Mouse (Mus musculus) left cerebral cortex, adult 8-10 months (tissue): ENCODE measurements around the gene M1ap. TPM values are rescaled to one million over a fixed set of nuclear protein-coding genes. Genes with fewer than 3 reads are reported as not detected.

Source experiments
- DNase-seq, 2 experiments: peaks; one replicate each; pipeline ENCODE4 v3.0.0; 2022; ENCODE audit warnings: low spot score in 2 of 2
- microRNA-seq, 2 experiments: library from miRNA; unstranded; fragments of <30 nt; microRNA quantifications; one replicate each; pipeline ENCODE4 v1.2.0; 2022
- total RNA-seq, 4 experiments: library from RNA; stranded (reverse); gene quantifications; 2 replicates each; pipeline ENCODE4 v1.2.4; 2022

M1ap gene
- total RNA-seq, 4 experiments from 2014 or later = 0.33 to 0.57 (median 0.48) TPM; not detected in 1

DNA sequence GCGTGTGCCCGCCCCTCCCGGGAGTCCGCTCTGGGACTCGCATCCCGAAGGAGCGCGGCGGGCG lies 123.4 kb downstream of the M1ap start, which contains the start of gene Tlx2:
Tlx2 (minus strand) TSS at position 47 of the 64 bp plus-strand sequence.
- no peak for DNase-seq

DNA sequence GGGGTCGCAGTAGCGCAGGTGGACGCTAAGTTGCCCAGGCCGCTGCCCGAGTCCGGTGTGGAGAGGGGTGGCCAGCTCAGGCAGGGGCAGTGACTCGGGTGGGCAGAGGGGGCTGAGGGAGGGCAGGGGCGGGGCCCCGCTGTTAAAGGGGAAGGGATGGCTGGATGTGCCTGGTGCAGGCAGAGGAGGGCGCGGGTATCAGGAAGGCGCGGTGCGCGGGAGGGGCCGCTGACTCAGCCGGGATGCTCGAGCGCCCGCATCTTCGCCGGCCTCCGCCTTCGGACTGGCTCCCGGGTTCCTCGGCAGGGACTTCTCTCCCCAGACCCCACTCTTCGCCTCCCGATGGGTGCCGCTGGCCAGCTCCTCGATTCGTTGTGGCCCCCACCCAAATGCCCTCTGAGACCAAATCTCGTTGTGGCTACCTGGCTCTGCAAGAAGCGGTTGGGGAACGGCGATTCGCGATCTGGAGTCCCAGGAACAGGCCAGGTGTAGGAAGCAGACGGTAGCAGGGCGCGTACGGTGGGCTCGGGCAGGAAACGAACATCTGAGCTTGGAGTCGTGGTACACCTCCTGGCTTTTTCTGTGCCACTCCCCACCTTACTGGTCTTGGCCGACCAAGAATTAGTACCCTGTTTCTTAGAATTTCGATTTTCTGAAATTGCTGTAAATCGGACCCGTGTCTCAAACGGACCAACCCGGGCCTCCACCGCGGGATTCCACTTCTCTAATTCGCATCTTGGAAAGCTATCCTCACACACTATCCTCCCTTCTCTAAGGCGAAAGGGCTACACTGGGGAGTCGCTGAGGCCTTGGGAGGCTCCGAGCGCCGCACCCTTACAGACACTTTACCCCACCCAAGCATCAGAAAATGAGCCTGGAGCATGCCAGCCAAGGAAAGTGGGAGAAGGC lies 123.9 kb downstream of the M1ap start:
- peak in 1 of 2 experiments; percentile 43 for DNase-seq

DNA sequence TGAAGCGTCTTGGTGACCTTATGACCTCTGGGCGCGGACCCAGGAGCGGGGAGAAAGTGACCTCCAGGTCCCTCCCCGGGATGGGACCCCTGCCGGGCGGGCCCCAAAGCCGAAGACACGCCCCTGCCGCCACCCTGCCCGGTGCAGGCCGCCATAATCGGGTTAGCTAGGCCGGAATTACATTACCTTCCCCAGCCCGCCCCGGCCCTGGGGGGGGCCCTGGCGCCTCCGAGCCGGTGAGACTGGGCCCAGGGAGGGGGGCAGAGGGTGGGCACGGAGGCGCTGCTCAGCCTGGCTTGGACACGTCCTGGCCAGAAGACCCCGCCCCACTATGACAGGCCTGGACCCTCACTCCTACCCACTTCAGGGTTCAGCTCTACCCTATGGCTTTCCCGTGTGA lies 124.5 kb downstream of the M1ap start:
- no peak for DNase-seq

DNA sequence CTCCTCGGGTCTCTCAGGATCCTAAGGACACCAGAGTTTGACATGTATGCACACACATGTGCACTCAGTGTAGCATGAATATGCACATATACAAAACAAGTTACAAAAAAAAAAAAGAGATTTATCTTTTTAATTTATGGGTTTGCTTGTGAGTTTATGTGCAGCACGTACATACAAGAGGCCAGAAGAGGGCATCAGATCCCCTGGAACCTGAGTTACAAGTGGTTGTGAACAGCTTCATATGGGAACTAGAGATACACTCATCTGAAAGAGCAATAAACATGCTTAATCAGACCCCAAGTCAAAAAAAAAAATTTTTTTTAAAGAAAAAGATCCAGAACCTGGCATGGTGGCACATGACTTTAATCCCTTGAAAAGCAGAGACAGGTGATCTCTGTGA lies 128.3 kb downstream of the M1ap start:
- no peak for DNase-seq

DNA sequence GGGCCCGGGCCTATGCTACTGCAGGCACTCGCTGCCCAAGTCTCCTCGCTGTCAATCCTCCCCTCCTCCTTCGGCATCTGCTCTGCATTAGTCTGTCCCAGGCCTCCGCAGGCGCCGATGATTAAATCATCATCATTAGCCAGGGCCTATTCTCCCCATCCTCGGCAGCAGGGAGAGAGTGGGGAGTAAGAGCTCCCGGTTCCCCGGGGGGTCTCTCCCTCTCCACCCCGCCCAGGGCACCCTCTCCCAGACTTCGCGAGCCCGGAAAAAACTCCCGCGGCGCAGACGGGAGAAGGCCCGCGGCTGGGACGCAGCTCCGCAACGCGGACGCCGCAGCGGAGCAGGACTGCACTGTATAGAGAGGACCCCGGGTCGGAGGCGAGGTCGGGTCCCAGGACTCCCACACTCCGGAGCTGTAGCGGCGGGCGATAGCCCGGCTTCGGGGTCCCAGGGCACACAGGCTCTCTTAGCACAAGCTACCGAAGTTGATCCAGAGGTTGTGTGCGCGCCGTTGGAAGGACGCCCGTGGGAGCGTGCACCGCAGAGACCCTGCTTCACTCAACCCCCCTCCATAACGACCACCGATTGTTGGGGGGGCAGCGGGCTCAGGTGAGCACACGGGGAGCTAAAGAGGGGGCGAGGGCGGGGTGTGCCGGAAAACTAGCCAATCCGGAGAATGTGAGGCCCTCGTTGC lies 131.1 kb downstream of the M1ap start, which contains the start of gene Pcgf1:
Pcgf1 (plus strand) TSS at position 240 of the 694 bp plus-strand sequence.
- DNase-seq = peak in 1 of 2 experiments; percentile 48

DNA sequence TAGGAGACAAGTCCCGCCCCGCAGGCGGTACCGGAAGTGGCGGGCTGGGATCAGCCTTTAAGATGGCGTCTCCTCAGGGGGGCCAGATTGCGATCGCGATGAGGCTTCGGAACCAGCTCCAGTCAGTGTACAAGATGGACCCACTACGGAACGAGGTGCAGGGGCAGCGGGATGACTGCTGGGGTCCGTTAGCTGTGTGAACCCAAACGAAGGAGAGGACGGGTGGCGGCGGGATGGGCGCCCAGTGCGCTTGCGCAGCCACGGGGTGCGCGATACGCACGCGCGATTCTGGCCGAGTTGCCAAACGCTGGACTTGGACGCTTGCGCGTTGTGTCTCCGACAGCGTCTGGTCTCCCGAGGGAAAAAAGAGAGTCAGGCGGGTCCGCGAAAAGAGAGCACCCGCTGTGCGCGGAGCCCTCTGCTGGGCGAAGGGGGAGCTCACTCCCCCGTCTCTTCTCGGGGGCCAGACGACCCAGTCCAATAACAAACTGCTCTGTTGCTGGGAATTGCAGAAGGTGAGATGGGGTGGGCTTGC lies 131.7 kb downstream of the M1ap start:
- peak; percentile 97 to 100 for DNase-seq

Small RNAs within 50 kb of the gene (microRNA-seq; reads per million reads assigned to microRNA genes)
- gene Mir7040 = 0 to 0.22 reads per million in 2 experiments

Other genes starting within 250 kb of the M1ap start
- 10 to 100 TPM; 28.4 to 31.3 (median 30.5) TPM for gene Pole4, start 241.5 kb upstream of the M1ap start, total RNA-seq
- gene Hk2, start 172.4 kb upstream of the M1ap start, total RNA-seq = 1 to 10 TPM; 3.0 to 8.0 (median 3.9) TPM
- gene Sema4f, start 7.1 kb upstream of the M1ap start, total RNA-seq = 10 to 100 TPM; 35.0 to 36.1 (median 35.2) TPM
- 1 to 10 TPM; 2.1 to 3.7 (median 2.9) TPM for gene Dok1, start 86.6 kb downstream of the M1ap start, total RNA-seq
- 1 to 10 TPM; 2.0 to 4.3 (median 3.0) TPM for gene Loxl3, start 87.3 kb downstream of the M1ap start, total RNA-seq
- gene Aup1, start 107.6 kb downstream of the M1ap start, total RNA-seq = 100 to 1,000 TPM in 3 of 4 experiments, 10 to 100 TPM in 1; 98.7 to 123 (median 111) TPM
- 10 to 100 TPM; 47.7 to 53.7 (median 50.4) TPM for gene Htra2, start 108.4 kb downstream of the M1ap start, total RNA-seq
- gene Dqx1, start 110.9 kb downstream of the M1ap start, total RNA-seq = 1 to 10 TPM in 2 of 4 experiments, under 1 TPM in 2; 0.67 to 1.5 (median 1.1) TPM
- gene Tlx2, start 123.4 kb downstream of the M1ap start, total RNA-seq = not detected
- gene Pcgf1, start 131.0 kb downstream of the M1ap start, total RNA-seq = 10 to 100 TPM; 26.2 to 31.0 (median 27.2) TPM
- under 1 TPM in 1 of 4 experiments, not detected in 3; 0.77 TPM for gene Lbx2, start 139.5 kb downstream of the M1ap start, total RNA-seq
- 10 to 100 TPM in 1 of 4 experiments, 1 to 10 TPM in 3; 6.5 to 10.1 (median 8.7) TPM for gene Ccdc142, start 154.7 kb downstream of the M1ap start, total RNA-seq
- 1 to 10 TPM; 5.8 to 8.1 (median 6.4) TPM for gene Gm42688, start 154.7 kb downstream of the M1ap start, total RNA-seq
- gene Mrpl53, start 162.1 kb downstream of the M1ap start, total RNA-seq = 10 to 100 TPM; 51.1 to 63.3 (median 54.2) TPM
- 10 to 100 TPM; 27.4 to 32.3 (median 31.3) TPM for gene Mogs, start 168.6 kb downstream of the M1ap start, total RNA-seq
- 10 to 100 TPM; 36.5 to 47.4 (median 39.6) TPM for gene Wbp1, start 174.7 kb downstream of the M1ap start, total RNA-seq
- gene Ino80b, start 178.5 kb downstream of the M1ap start, total RNA-seq = 10 to 100 TPM; 22.0 to 26.8 (median 25.4) TPM
- gene Rtkn, start 188.6 kb downstream of the M1ap start, total RNA-seq = 100 to 1,000 TPM in 1 of 4 experiments, 10 to 100 TPM in 3; 91.4 to 114 (median 92.8) TPM
- 10 to 100 TPM; 31.8 to 39.1 (median 34.5) TPM for gene Wdr54, start 209.5 kb downstream of the M1ap start, total RNA-seq
- gene 1700003E16Rik, start 209.5 kb downstream of the M1ap start, total RNA-seq = 10 to 100 TPM; 26.4 to 29.4 (median 28.3) TPM
- gene Dctn1, start 219.0 kb downstream of the M1ap start, total RNA-seq = 100 to 1,000 TPM; 347 to 364 (median 356) TPM